Comparison of ENCODE assay signal across 8 mouse cellular contexts in genomic region chr2:153070762-153071490, GRCm38 (mm10). TPM values are rescaled to one million over a fixed set of nuclear protein-coding genes. Genes with fewer than 3 reads are reported as not detected.
DNase-seq lines count a peak whose midpoint lies in the region; ATAC-seq and TF ChIP-seq lines count a peak whose summit lies in the region.

No protein-coding gene starts in this region.

- H3K4me3 ChIP-seq in forebrain, embryonic 10.5 days: no peak overlapping the region
- H3K4me3 ChIP-seq in forebrain, embryonic 15.5 days: no peak overlapping the region; the same call in 1 of the 2 replicates
- H3K4me3 ChIP-seq in hindbrain, postnatal 0 days (ENCODE audit: low read length): no peak overlapping the region
- H3K4me3 ChIP-seq in midbrain, postnatal 0 days (ENCODE audit: low read depth, low read length): no peak overlapping the region

- H3K27me3 ChIP-seq in forebrain, embryonic 10.5 days (ENCODE audit: poor library complexity, severe bottlenecking): peaks cover 91% of the 10 kb centered on the region
- H3K27me3 ChIP-seq in forebrain, embryonic 15.5 days: peaks cover 49% of the 10 kb centered on the region
- peaks cover 31% of the 10 kb centered on the region for H3K27me3 ChIP-seq in hindbrain, postnatal 0 days (ENCODE audit: insufficient read depth, low read length)
- H3K27me3 ChIP-seq in midbrain, postnatal 0 days (ENCODE audit: insufficient read depth, low read length): peaks cover 32% of the 10 kb centered on the region

- no peaks in the 10 kb centered on the region for H3K36me3 ChIP-seq in forebrain, embryonic 10.5 days (replicated peaks)
- H3K36me3 ChIP-seq in forebrain, embryonic 15.5 days: no peaks in the 10 kb centered on the region
- no peaks in the 10 kb centered on the region for H3K36me3 ChIP-seq in hindbrain, postnatal 0 days (ENCODE audit: insufficient read depth, low read length)
- H3K36me3 ChIP-seq in midbrain, postnatal 0 days (ENCODE audit: insufficient read depth, low read length): no peaks in the 10 kb centered on the region

- no peak overlapping the region for H3K27ac ChIP-seq in forebrain, embryonic 10.5 days
- H3K27ac ChIP-seq in forebrain, embryonic 15.5 days (replicated peaks): no peak overlapping the region
- H3K27ac ChIP-seq in hindbrain, postnatal 0 days: no peak overlapping the region
- H3K27ac ChIP-seq in midbrain, postnatal 0 days (ENCODE audit: low read depth, low read length): no peak overlapping the region

- DNase-seq in forebrain, embryonic 10.5 days (ENCODE audit: extremely low spot score, low spot score): peak; percentile 33
- peak; percentile 30 for DNase-seq in A20 (ENCODE audit: low read depth, low spot score)
- peak; percentile 53 for DNase-seq in cerebellum, adult 8-10 months
- peak; percentile 59 for DNase-seq in hindbrain, postnatal 0 days (ENCODE audit: low spot score)
- no peak for DNase-seq in midbrain, postnatal 0 days (ENCODE audit: low spot score)
- no peak for DNase-seq in layer of hippocampus, postnatal 36 days
- no peak for DNase-seq in thymus, postnatal 10 days (ENCODE audit: low spot score in 2 of 2)

- H3K4me2 ChIP-seq in forebrain, embryonic 15.5 days (replicated peaks): no peak overlapping the region; the same call in 1 of the 2 replicates
- H3K4me2 ChIP-seq in hindbrain, postnatal 0 days (ENCODE audit: low read depth, low read length): peak overlapping the region; percentile 36; the same call in 1 of the 2 replicates
- H3K4me2 ChIP-seq in midbrain, postnatal 0 days (ENCODE audit: low read depth, low read length, poor library complexity, severe bottlenecking): peak overlapping the region; percentile 31; the same call in 1 of the 2 replicates

- no peak overlapping the region for H3K9ac ChIP-seq in forebrain, embryonic 15.5 days (replicated peaks)
- no peak overlapping the region for H3K9ac ChIP-seq in hindbrain, postnatal 0 days (replicated peaks; ENCODE audit: low read length)
- no peak overlapping the region for H3K9ac ChIP-seq in midbrain, postnatal 0 days (replicated peaks; ENCODE audit: low read length, poor library complexity, severe bottlenecking)

- no peaks in the 10 kb centered on the region for H3K9me3 ChIP-seq in forebrain, embryonic 10.5 days
- no peaks in the 10 kb centered on the region for H3K9me3 ChIP-seq in forebrain, embryonic 15.5 days
- H3K9me3 ChIP-seq in hindbrain, postnatal 0 days (ENCODE audit: low read length): no peaks in the 10 kb centered on the region
- no peaks in the 10 kb centered on the region for H3K9me3 ChIP-seq in midbrain, postnatal 0 days (ENCODE audit: low read length)

- no peak for ATAC-seq in forebrain, embryonic 15.5 days (replicated peaks)
- no peak for ATAC-seq in hindbrain, postnatal 0 days
- ATAC-seq in midbrain, postnatal 0 days (ENCODE audit: low FRiP score): no peak

- peak; percentile 60 for TF ChIP-seq CTCF in hindbrain, postnatal 0 days (IDR thresholded peaks at IDR 0.05; ENCODE audit: low read depth)
- TF ChIP-seq CTCF in midbrain, postnatal 0 days (IDR thresholded peaks at IDR 0.05): peak; percentile 64

- WGBS in forebrain, embryonic 10.5 days: 8% methylated on average over 23 of the region's 23 CpGs
- 7% methylated on average over 23 of the region's 23 CpGs for WGBS in forebrain, embryonic 15.5 days
- 11% methylated on average over 23 of the region's 23 CpGs for WGBS in hindbrain, postnatal 0 days
- WGBS in midbrain, postnatal 0 days: 8% methylated on average over 23 of the region's 23 CpGs

- peaks cover 17% of the 10 kb centered on the region for H3K4me1 ChIP-seq in forebrain, embryonic 10.5 days
- peaks cover 25% of the 10 kb centered on the region for H3K4me1 ChIP-seq in forebrain, embryonic 15.5 days
- H3K4me1 ChIP-seq in hindbrain, postnatal 0 days (ENCODE audit: insufficient read depth, low read length): 0 out of 2 replicates have a peak, but pooled peaks cover 2% of the 10 kb centered on the region
- no peaks in the 10 kb centered on the region; the same call in 1 of the 2 replicates for H3K4me1 ChIP-seq in midbrain, postnatal 0 days (ENCODE audit: insufficient read depth, low read length)

RNA-seq across cellular contexts. Expression of gene Ccm2l, which starts 5.2 kb away (rescaled TPM):
- polyA plus RNA-seq in forebrain, embryonic 10.5 days (2016; fragmentation: Nextera tagmentation; extraction: Ambion mirVana): 0.83 and 0.84 TPM in 2 replicates
- 0.98 and 1.1 TPM in 2 replicates for polyA plus RNA-seq in forebrain, embryonic 15.5 days (2015; fragmentation: Nextera tagmentation; extraction: Ambion mirVana)
- total RNA-seq in hindbrain, postnatal 0 days (2014; rRNA removed): 3.9 and 4.7 TPM in 2 replicates
- 1.3 TPM in 2 replicates for polyA plus RNA-seq in hindbrain, postnatal 0 days (2015; fragmentation: Nextera tagmentation; extraction: Ambion mirVana)
- 4.5 and 7.0 TPM in 2 replicates for total RNA-seq in midbrain, postnatal 0 days (2014; rRNA removed)
- 1.1 and 1.3 TPM in 2 replicates for polyA plus RNA-seq in midbrain, postnatal 0 days (2015; fragmentation: Nextera tagmentation; extraction: Ambion mirVana)
- total RNA-seq in layer of hippocampus, postnatal 36 days (2021): 1 to 10 TPM; 3.9 to 5.2 TPM

RNA-seq across cellular contexts. Expression of gene Hck, which starts 37.3 kb away (rescaled TPM):
- 0.92 and 1.5 TPM in 2 replicates for polyA plus RNA-seq in forebrain, embryonic 10.5 days (2016; fragmentation: Nextera tagmentation; extraction: Ambion mirVana)
- 1.2 and 1.4 TPM in 2 replicates for polyA plus RNA-seq in forebrain, embryonic 15.5 days (2015; fragmentation: Nextera tagmentation; extraction: Ambion mirVana)
- total RNA-seq in hindbrain, postnatal 0 days (2014; rRNA removed): 12.2 and 17.0 TPM in 2 replicates
- 8.6 and 8.7 TPM in 2 replicates for polyA plus RNA-seq in hindbrain, postnatal 0 days (2015; fragmentation: Nextera tagmentation; extraction: Ambion mirVana)
- total RNA-seq in midbrain, postnatal 0 days (2014; rRNA removed): 11.7 and 13.7 TPM in 2 replicates
- 8.7 and 9.6 TPM in 2 replicates for polyA plus RNA-seq in midbrain, postnatal 0 days (2015; fragmentation: Nextera tagmentation; extraction: Ambion mirVana)
- total RNA-seq in layer of hippocampus, postnatal 36 days (2021): 1 to 10 TPM; 1.6 to 2.2 TPM

RNA-seq across cellular contexts. Expression of gene Xkr7, which starts 39.3 kb away (rescaled TPM):
- 0.14 and 0.20 TPM in 2 replicates for polyA plus RNA-seq in forebrain, embryonic 10.5 days (2016; fragmentation: Nextera tagmentation; extraction: Ambion mirVana)
- 1.9 and 2.0 TPM in 2 replicates for polyA plus RNA-seq in forebrain, embryonic 15.5 days (2015; fragmentation: Nextera tagmentation; extraction: Ambion mirVana)
- total RNA-seq in hindbrain, postnatal 0 days (2014; rRNA removed): 65.0 and 74.1 TPM in 2 replicates
- 1.5 and 1.6 TPM in 2 replicates for polyA plus RNA-seq in hindbrain, postnatal 0 days (2015; fragmentation: Nextera tagmentation; extraction: Ambion mirVana)
- 34.0 and 35.5 TPM in 2 replicates for total RNA-seq in midbrain, postnatal 0 days (2014; rRNA removed)
- polyA plus RNA-seq in midbrain, postnatal 0 days (2015; fragmentation: Nextera tagmentation; extraction: Ambion mirVana): 1.1 and 1.4 TPM in 2 replicates
- total RNA-seq in layer of hippocampus, postnatal 36 days (2021): 1 to 10 TPM; 1.8 to 1.9 TPM

RNA-seq across cellular contexts. Expression of gene Pdrg1, which starts 55.7 kb away (rescaled TPM):
- 88.5 and 90.8 TPM in 2 replicates for polyA plus RNA-seq in forebrain, embryonic 10.5 days (2016; fragmentation: Nextera tagmentation; extraction: Ambion mirVana)
- 188 and 189 TPM in 2 replicates for polyA plus RNA-seq in forebrain, embryonic 15.5 days (2015; fragmentation: Nextera tagmentation; extraction: Ambion mirVana)
- 45.3 and 85.8 TPM in 2 replicates for total RNA-seq in hindbrain, postnatal 0 days (2014; rRNA removed)
- 221 and 224 TPM in 2 replicates for polyA plus RNA-seq in hindbrain, postnatal 0 days (2015; fragmentation: Nextera tagmentation; extraction: Ambion mirVana)
- total RNA-seq in midbrain, postnatal 0 days (2014; rRNA removed): 54.5 and 60.7 TPM in 2 replicates
- polyA plus RNA-seq in midbrain, postnatal 0 days (2015; fragmentation: Nextera tagmentation; extraction: Ambion mirVana): 240 and 249 TPM in 2 replicates
- 10 to 100 TPM; 36.7 to 44.0 TPM for total RNA-seq in layer of hippocampus, postnatal 36 days (2021)

Comparison
In these comparisons a context has a peak if more than half of its experiments do, and no peak if none do; other contexts are left out.
1. DNase-seq: peak in forebrain, embryonic 10.5 days (single experiment), A20 (single experiment), cerebellum, adult 8-10 months (single experiment) and hindbrain, postnatal 0 days (single experiment); none in midbrain, postnatal 0 days (single experiment), layer of hippocampus, postnatal 36 days (0 of 2) and thymus, postnatal 10 days (0 of 2).